Mouse (Mus musculus) limb, embryonic 10.5 days (tissue): ENCODE data around the gene Frem1. TPM values are rescaled to one million over a fixed set of nuclear protein-coding genes. Genes with fewer than 3 reads are reported as not detected.

ENCODE experiments used
- DNase-seq: peaks from one replicate; pipeline ENCODE4 v3.0.0-alpha.2; 2017; ENCODE audit warnings: low spot score
- H3K27ac ChIP-seq: fragments of 300-500 bp; sonication (generic); 2 replicates; pipeline ENCODE4 v1.5.1; 2016; ENCODE audit warnings: mild to moderate bottlenecking
- H3K27me3 ChIP-seq: fragments of 300-500 bp; sonication (generic); 2 replicates; pipeline ENCODE4 v1.6.1; 2016; ENCODE audit warnings: low read depth, mild to moderate bottlenecking; ENCODE audit not compliant: poor library complexity, severe bottlenecking
- H3K36me3 ChIP-seq: fragments of 300-500 bp; sonication (generic); 2 replicates; pipeline ENCODE4 v1.6.1; 2016; ENCODE audit warnings: mild to moderate bottlenecking, moderate library complexity
- H3K4me1 ChIP-seq: fragments of 300-500 bp; sonication (generic); 2 replicates; pipeline ENCODE4 v1.6.1; 2016
- H3K4me3 ChIP-seq: fragments of 300-500 bp; sonication (generic); 2 replicates; pipeline ENCODE4 v1.5.1; 2016; ENCODE audit warnings: mild to moderate bottlenecking, moderate library complexity
- H3K9me3 ChIP-seq: fragments of 300-500 bp; sonication (generic); replicated peaks from 2 replicates; pipeline ENCODE4 v1.6.1; 2016; ENCODE audit warnings: mild to moderate bottlenecking
- WGBS: fragments of 180-500 bp; shearing (Covaris S2); methylation state at CpG from one replicate; pipeline ENCODE4 v1.1.7; 2016; 5-methylcytosine and 5-hydroxymethylcytosine counted together
- polyA plus RNA-seq: library from polyadenylated mRNA; unstranded; fragments of >200 nt; fragmentation: Nextera tagmentation; extraction: Ambion mirVana; gene quantifications from 2 replicates; pipeline ENCODE4 v1.2.1, GENCODE M21; 2016

Frem1 gene
- polyA plus RNA-seq: 11.6 and 13.6 TPM in 2 replicates

DNA sequence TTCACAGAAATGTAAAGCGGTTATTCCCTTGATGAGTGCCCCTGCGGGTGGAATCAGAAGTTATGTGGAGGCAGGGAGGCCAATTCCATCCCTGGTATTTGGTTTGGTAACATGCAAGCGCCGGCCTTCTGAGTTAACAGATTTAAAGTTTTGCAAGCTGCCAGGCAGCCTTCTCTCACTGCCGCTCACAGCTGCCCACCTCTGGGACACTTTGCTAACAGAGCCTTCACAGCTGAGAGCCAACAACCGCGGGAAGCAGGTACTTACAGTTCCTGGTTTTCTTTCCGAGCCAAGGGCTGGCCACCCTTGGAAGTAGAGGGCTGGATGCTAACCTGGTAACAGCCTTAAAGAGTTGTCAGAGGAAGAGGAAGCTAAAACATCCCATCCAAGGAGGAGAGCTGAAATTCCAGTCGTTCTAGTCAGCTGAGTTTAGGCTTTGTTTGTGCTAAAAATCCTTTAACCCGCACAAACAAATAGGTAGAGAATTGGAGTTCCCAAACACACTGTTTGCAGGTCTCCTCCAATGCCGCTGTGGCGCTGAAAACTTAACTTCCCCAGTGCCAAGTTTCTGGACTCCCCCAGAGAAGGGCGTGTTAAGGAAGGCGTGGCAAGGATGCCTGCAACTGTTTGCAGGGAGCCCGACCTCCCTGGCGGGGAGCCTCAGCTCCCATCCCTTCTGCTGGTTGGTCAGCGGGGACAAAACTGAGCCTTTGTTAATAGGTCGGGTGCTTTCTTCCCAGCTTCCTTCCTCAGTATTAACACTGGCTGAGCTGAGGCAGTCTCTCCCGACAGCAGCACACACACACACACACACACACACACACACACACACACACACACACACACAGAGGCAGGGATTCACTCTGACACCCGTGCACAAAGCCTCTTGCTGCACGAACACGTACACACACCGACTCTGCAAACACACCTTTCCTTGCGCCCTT lies at the start of gene Frem1:
Gene Frem1, minus strand, starts transcription at position 706 of the 944 bp plus-strand sequence.
- 1% methylated on average over 24 of the region's 24 CpGs for WGBS
- Histone ChIP-seq H3K27me3 (no peaks in the 10 kb centered on the region), H3K4me1 (peaks cover 73% of the 10 kb centered on the region), H3K9me3 (no peaks in the 10 kb centered on the region), H3K36me3 (no peaks in the 10 kb centered on the region), H3K4me3 (peak within 1 kb of the TSS; percentile 56), H3K27ac (peak within 1 kb of the TSS; percentile 86)
- DNase-seq: peak; percentile 72

- Histone ChIP-seq H3K4me1 (peaks cover 20% of the 10 kb centered on the region), H3K36me3 (no peaks in the 10 kb centered on the region), H3K9me3 (no peaks in the 10 kb centered on the region), H3K27ac (peak overlapping the region; percentile 66; the same call in 1 of the 2 replicates), H3K27me3 (no peaks in the 10 kb centered on the region), H3K4me3 (no peak overlapping the region)
- 86% methylated on average over 7 of the region's 7 CpGs for WGBS
- no peak for DNase-seq
Measured at GRCm38 (mm10) chr4:83099025-83099424, 46.9 kb upstream of the Frem1 start.

DNA sequence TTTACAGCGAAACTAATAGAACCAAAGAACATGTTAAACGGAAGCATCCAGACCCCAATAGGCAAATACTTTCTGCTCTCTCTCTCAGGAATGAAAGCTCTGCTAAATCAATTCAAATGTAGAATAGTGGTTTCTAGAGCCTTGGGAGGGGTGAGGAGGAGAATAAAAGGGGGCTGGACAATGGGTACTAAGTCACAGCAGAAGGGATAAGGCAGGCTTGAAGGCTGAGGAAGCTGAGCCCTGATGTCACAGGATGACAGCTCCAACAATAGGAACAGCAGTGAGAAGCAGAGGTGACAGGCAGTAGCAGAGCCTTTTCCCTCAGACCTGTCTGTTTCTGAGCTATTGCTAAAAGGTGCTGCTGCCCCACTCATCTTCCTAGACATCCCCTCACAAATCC lies 41.8 kb upstream of the Frem1 start:
- Histone ChIP-seq H3K4me1 (peaks cover 22% of the 10 kb centered on the region), H3K9me3 (no peaks in the 10 kb centered on the region), H3K4me3 (no peak overlapping the region), H3K27me3 (no peaks in the 10 kb centered on the region), H3K27ac (no peak overlapping the region), H3K36me3 (no peaks in the 10 kb centered on the region)
- DNase-seq: no peak
- 80% methylated on average over 2 of the region's 2 CpGs for WGBS

GRCm38 (mm10) chr4:83090691-83091448 lies 38.7 kb upstream of the Frem1 start:
- no peaks in the 10 kb centered on the region for H3K27me3 ChIP-seq
- H3K4me1 ChIP-seq: peaks cover 14% of the 10 kb centered on the region
- no peak for DNase-seq
- no peak overlapping the region for H3K4me3 ChIP-seq
- H3K9me3 ChIP-seq: no peaks in the 10 kb centered on the region
- WGBS: 80% methylated on average over 6 of the region's 6 CpGs
- no peaks in the 10 kb centered on the region for H3K36me3 ChIP-seq
- H3K27ac ChIP-seq: no peak overlapping the region

DNA sequence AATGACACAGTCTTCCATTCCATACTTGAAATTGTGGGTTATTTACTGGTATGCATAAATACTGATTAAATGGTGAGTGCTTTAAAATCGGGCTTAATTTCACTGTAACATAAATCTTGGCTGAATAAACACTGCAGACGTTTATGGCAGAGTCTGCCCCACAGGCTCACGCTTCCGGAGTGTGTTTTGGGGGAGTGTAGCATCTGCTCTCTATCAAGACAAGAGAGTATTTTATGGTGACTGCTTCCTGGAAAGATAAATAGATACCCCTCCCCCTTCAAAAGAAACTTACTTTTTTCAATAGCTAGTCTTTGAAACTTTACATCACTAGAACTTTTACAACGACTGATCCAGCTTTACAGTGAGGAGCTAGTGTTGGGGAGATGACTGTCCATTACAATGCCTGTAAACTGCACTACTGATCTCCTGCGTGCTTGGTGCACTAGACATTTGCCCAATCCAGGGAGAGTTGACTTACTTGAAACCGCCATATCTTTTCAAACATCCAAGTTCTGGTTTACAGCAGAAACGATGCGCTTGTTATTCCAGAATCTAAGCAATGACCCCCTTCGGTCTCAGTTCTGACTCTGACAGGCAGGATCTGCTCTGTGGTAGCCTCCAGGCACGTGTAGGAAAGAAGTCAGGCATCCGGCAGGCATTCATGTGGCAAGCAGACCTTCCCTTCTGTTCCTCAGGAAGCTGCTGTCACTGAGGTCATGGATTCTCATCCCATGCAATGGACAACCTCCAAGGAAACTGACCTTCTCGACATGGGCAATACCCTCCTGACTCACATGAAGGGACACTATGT lies 28.4 kb upstream of the Frem1 start:
- peak; percentile 32 for DNase-seq
- Histone ChIP-seq H3K36me3 (no peaks in the 10 kb centered on the region), H3K27me3 (no peaks in the 10 kb centered on the region), H3K4me1 (peaks cover 19% of the 10 kb centered on the region), H3K27ac (peak overlapping the region; percentile 33; the same call in 1 of the 2 replicates), H3K9me3 (no peaks in the 10 kb centered on the region), H3K4me3 (peak overlapping the region; percentile 15; the same call in 1 of the 2 replicates)
- WGBS: 11% methylated on average over 13 of the region's 13 CpGs

DNA sequence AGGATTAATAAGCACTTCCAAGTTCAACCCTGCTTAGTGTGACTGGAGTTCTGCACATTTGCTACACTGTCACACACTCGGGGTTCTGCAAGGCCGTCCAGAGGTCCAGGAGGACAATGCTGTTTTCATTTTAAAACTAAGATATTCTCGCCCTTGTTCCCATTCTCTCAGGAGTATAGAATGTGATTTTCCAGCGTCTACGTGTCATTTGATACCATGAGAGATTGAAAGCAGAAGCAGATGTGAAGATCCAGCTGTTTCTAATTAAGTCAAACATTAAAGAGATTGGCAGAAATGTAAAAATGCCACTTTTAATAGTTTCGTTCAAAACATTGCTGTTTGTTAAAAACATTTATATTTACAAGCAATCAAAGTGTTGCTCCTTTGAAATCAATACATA lies 12.1 kb upstream of the Frem1 start:
- H3K9me3 ChIP-seq: no peaks in the 10 kb centered on the region
- no peaks in the 10 kb centered on the region for H3K36me3 ChIP-seq
- H3K27ac ChIP-seq: peak overlapping the region; percentile 68
- H3K4me1 ChIP-seq: peaks cover 22% of the 10 kb centered on the region
- 13% methylated on average over 6 of the region's 6 CpGs for whole genome bisulfite sequencing
- 0 out of 2 replicates have a peak overlapping the region, but pooled peaks have one; percentile 1 for H3K4me3 ChIP-seq
- DNase-seq: peak; percentile 30
- no peaks in the 10 kb centered on the region for H3K27me3 ChIP-seq

DNA sequence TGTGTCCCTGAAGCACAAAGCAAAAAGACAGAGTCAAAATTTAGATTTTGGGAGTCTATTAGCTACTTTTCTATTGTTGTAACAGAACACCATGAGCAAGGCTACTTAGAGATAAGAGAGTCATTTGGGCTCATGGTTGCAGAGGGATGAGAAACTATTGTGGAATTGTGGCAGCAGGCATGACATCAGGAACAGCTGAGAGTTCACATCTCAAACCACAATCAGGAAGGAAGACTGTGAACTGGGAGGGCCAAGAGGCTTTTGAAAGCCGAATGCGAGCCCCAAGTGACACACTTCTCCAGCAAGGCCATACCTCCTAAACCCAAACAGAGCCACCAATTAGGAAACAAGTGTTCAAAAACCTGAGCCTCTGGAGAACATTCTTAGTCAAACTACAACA lies 9.4 kb upstream of the Frem1 start:
- Histone ChIP-seq H3K27ac (no peak overlapping the region), H3K9me3 (no peaks in the 10 kb centered on the region), H3K36me3 (no peaks in the 10 kb centered on the region), H3K4me3 (no peak overlapping the region), H3K27me3 (no peaks in the 10 kb centered on the region), H3K4me1 (peaks cover 30% of the 10 kb centered on the region)
- WGBS: 89% methylated on average over 2 of the region's 2 CpGs
- DNase-seq: no peak

DNA sequence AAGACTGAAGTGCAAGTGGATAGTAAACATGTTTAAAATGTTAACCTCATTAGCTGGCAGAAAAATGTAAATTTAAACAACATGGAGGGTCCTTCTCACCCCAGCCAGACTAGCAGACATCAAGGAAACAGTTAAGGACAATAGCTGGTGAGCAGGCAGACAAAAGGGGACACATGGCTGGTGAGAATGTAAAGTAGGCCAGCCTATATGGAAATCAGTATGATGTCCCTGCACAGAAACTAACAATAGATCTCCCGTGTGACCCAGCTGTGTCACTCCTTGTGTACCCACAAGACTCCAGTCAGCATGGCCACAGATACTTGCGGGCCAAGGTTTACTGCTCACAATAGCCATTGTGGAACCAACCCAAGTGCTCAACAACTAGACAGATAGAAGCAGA lies 6.5 kb upstream of the Frem1 start:
- Histone ChIP-seq H3K4me1 (peaks cover 21% of the 10 kb centered on the region), H3K4me3 (no peak overlapping the region), H3K36me3 (no peaks in the 10 kb centered on the region), H3K9me3 (no peaks in the 10 kb centered on the region), H3K27me3 (no peaks in the 10 kb centered on the region), H3K27ac (peak overlapping the region; percentile 30; the same call in 1 of the 2 replicates)
- WGBS: 89% methylated on average over 2 of the region's 2 CpGs
- DNase-seq: peak; percentile 25

GRCm38 (mm10) chr4:83058182-83058581 lies 6.0 kb upstream of the Frem1 start:
- H3K9me3 ChIP-seq: no peaks in the 10 kb centered on the region
- no peaks in the 10 kb centered on the region for H3K36me3 ChIP-seq
- peak overlapping the region; percentile 55; the same call in 1 of the 2 replicates for H3K27ac ChIP-seq
- H3K4me1 ChIP-seq: peaks cover 18% of the 10 kb centered on the region
- no peak overlapping the region for H3K4me3 ChIP-seq
- WGBS: 61% methylated on average over 2 of the region's 2 CpGs
- no peaks in the 10 kb centered on the region for H3K27me3 ChIP-seq
- no peak for DNase-seq

DNA sequence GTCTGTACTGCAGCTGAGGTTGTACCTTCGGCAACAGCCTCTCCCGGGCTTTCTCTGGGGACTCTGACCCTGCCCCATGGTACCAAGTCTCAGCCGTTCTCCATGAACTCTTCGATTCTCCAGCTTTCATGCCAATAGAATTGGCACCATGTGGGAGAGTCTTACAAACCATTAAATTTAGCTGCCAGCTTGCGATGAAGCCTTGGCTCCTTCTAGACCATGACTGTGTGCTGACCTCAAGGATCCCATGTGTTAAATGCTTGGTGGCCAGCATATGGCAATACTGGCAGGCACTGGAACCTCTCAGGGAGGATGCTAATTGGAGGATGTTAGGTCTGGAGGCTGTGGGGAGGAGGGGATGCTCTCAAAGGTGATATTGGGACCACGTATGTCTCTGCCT lies 4.4 kb upstream of the Frem1 start:
- WGBS: 91% methylated on average over 6 of the region's 6 CpGs
- Histone ChIP-seq H3K27ac (no peak overlapping the region), H3K36me3 (no peaks in the 10 kb centered on the region), H3K4me3 (no peak overlapping the region), H3K4me1 (peaks cover 35% of the 10 kb centered on the region), H3K9me3 (no peaks in the 10 kb centered on the region), H3K27me3 (no peaks in the 10 kb centered on the region)
- peak; percentile 26 for DNase-seq

DNA sequence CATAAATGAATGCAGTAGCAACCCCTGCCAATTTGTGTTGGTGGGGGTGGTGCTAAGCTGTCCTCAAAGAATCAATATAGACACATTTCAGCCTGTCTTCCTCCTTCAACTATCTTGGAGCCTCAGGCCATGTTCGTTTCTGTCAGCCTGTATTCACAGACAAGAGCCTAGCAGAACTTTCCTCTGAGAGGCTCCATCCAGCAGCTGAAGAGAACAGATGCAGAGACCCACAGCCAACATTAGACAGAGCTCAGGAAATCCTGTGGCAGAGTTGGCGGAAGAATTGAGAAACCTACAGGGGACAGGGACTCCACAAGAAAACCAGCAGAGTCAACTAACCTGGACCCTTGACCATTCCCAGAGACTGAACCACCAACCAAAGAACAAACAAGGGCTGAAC lies 3.3 kb upstream of the Frem1 start:
- DNase-seq: peak; percentile 26
- no peak overlapping the region for H3K27ac ChIP-seq

GRCm38 (mm10) chr4:83053206-83053605 lies 1.1 kb upstream of the Frem1 start:
- H3K4me3 ChIP-seq: no peak overlapping the region
- 87% methylated on average over 8 of the region's 8 CpGs for WGBS

More for the DNA sequence above, 3.3 kb upstream of the Frem1 start:
- Histone ChIP-seq H3K27me3 (no peaks in the 10 kb centered on the region), H3K9me3 (no peaks in the 10 kb centered on the region), H3K36me3 (no peaks in the 10 kb centered on the region), H3K4me1 (peaks cover 46% of the 10 kb centered on the region), H3K4me3 (no peak overlapping the region)
- WGBS: 87% methylated on average over 2 of the region's 2 CpGs

More at GRCm38 (mm10) chr4:83053206-83053605, 1.1 kb upstream of the Frem1 start:
- DNase-seq: peak; percentile 28
- Histone ChIP-seq H3K9me3 (no peaks in the 10 kb centered on the region), H3K27ac (peak overlapping the region; percentile 86), H3K4me1 (peaks cover 64% of the 10 kb centered on the region), H3K36me3 (no peaks in the 10 kb centered on the region), H3K27me3 (no peaks in the 10 kb centered on the region)
